Mouse (Mus musculus): Measurements from ENCODE around the gene Chrna1. TPM values are rescaled to one million over a fixed set of nuclear protein-coding genes. Genes with fewer than 3 reads are reported as not detected.

Chrna1 gene
- polyA plus RNA-seq, 1 experiment from 2014 or later: 0.07 TPM

GRCm38 (mm10) chr2:73529356-73530330 lies 50.5 kb downstream of the Chrna1 start, which contains the start of gene Wipf1:
Wipf1 (minus strand) TSS chr2:73529734.
- H3K9ac ChIP-seq (replicated peaks; ENCODE audit: low read depth, low read length): peak within 1 kb of the TSS; percentile 78
- H3K27ac ChIP-seq (ENCODE audit: low read length): peak within 1 kb of the TSS; percentile 79
- H3K4me2 ChIP-seq (replicated peaks; ENCODE audit: low read depth, low read length): peak within 1 kb of the TSS; percentile 83
- H3K9me3 ChIP-seq (ENCODE audit: control insufficient read depth, low read depth, low read length): no peaks in the 10 kb centered on the region
- H3K36me3 ChIP-seq (ENCODE audit: control insufficient read depth, insufficient read depth, low read length): no peaks in the 10 kb centered on the region
- ATAC-seq (ENCODE audit: insufficient number of reproducible peaks, insufficient read depth, low FRiP score, low read depth): peak; percentile 81; the same call in 1 of the 2 replicates
- 2% methylated on average over 63 of the region's 66 CpGs for WGBS
- no peaks in the 10 kb centered on the region for H3K27me3 ChIP-seq (ENCODE audit: control insufficient read depth, insufficient read depth, low read length)
- H3K4me1 ChIP-seq (ENCODE audit: control insufficient read depth, insufficient read depth, low read length): no peaks in the 10 kb centered on the region; the same call in 1 of the 2 replicates
- peak within 1 kb of the TSS; percentile 89 for H3K4me3 ChIP-seq (ENCODE audit: low read depth, low read length)

GRCm38 (mm10) chr2:73528516-73529355 lies 51.4 kb downstream of the Chrna1 start:
- Histone ChIP-seq H3K9me3 (ENCODE audit: control insufficient read depth, low read depth, low read length) (no peaks in the 10 kb centered on the region), H3K36me3 (ENCODE audit: control insufficient read depth, insufficient read depth, low read length) (no peaks in the 10 kb centered on the region), H3K27ac (ENCODE audit: low read length) (peak overlapping the region; percentile 79), H3K4me3 (ENCODE audit: low read depth, low read length) (peak overlapping the region; percentile 89), H3K27me3 (ENCODE audit: control insufficient read depth, insufficient read depth, low read length) (no peaks in the 10 kb centered on the region), H3K4me2 (replicated peaks; ENCODE audit: low read depth, low read length) (peak overlapping the region; percentile 83), H3K4me1 (ENCODE audit: control insufficient read depth, insufficient read depth, low read length) (no peaks in the 10 kb centered on the region; the same call in 1 of the 2 replicates), H3K9ac (replicated peaks; ENCODE audit: low read depth, low read length) (peak overlapping the region; percentile 78)
- 2% methylated on average over 59 of the region's 59 CpGs for WGBS
- peak; percentile 35 for ATAC-seq (ENCODE audit: insufficient number of reproducible peaks, insufficient read depth, low FRiP score, low read depth)

- no peak for ATAC-seq (ENCODE audit: insufficient number of reproducible peaks, insufficient read depth, low FRiP score, low read depth)
- Histone ChIP-seq H3K4me3 (ENCODE audit: low read depth, low read length) (peak overlapping the region; percentile 89; the same call in 1 of the 2 replicates), H3K27me3 (ENCODE audit: control insufficient read depth, insufficient read depth, low read length) (no peaks in the 10 kb centered on the region), H3K4me1 (ENCODE audit: control insufficient read depth, insufficient read depth, low read length) (peaks cover 1% of the 10 kb centered on the region; the same call in 1 of the 2 replicates), H3K9ac (replicated peaks; ENCODE audit: low read depth, low read length) (0 out of 2 replicates have a peak overlapping the region, but pooled peaks have one; percentile 29), H3K9me3 (ENCODE audit: control insufficient read depth, low read depth, low read length) (no peaks in the 10 kb centered on the region), H3K27ac (ENCODE audit: low read length) (no peak overlapping the region), H3K4me2 (replicated peaks; ENCODE audit: low read depth, low read length) (peak overlapping the region; percentile 83), H3K36me3 (ENCODE audit: control insufficient read depth, insufficient read depth, low read length) (no peaks in the 10 kb centered on the region)
- WGBS: 70% methylated on average over 11 of the region's 11 CpGs
These were observed 52.2 kb downstream of the Chrna1 start for GRCm38 (mm10) chr2:73527956-73528355.

DNA sequence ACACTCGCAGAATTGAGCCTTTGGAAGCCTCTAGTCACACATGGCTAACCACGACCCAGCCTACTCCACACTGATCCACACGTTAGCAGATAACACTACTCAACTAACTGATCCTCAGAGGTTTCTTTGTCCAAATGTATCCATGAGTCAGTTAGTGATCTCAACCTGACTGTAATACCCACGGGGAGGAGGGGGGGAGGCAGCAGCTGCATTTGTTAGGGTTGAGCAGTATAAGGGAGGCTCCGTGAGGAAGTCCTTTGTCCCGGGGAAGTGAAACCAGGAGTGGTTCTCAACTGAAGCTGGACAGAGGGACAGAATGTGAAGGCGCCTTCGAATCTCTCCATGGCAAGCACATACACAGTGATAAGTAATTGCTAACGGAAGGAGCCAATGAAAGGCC lies 53.4 kb downstream of the Chrna1 start:
- no peak for ATAC-seq (ENCODE audit: insufficient number of reproducible peaks, insufficient read depth, low FRiP score, low read depth)
- no peak overlapping the region for H3K4me2 ChIP-seq (replicated peaks; ENCODE audit: low read depth, low read length)
- H3K4me1 ChIP-seq (ENCODE audit: control insufficient read depth, insufficient read depth, low read length): peaks cover 12% of the 10 kb centered on the region
- H3K4me3 ChIP-seq (ENCODE audit: low read depth, low read length): no peak overlapping the region
- H3K9ac ChIP-seq (replicated peaks; ENCODE audit: low read depth, low read length): no peak overlapping the region
- no peak overlapping the region for H3K27ac ChIP-seq (ENCODE audit: low read length)
- no peaks in the 10 kb centered on the region for H3K9me3 ChIP-seq (ENCODE audit: control insufficient read depth, low read depth, low read length)
- H3K36me3 ChIP-seq (ENCODE audit: control insufficient read depth, insufficient read depth, low read length): no peaks in the 10 kb centered on the region
- H3K27me3 ChIP-seq (ENCODE audit: control insufficient read depth, insufficient read depth, low read length): no peaks in the 10 kb centered on the region
- WGBS: 71% methylated on average over 9 of the region's 9 CpGs

- Histone ChIP-seq H3K4me2 (replicated peaks; ENCODE audit: low read depth, low read length) (no peak overlapping the region), H3K27ac (ENCODE audit: low read length) (no peak overlapping the region), H3K4me1 (ENCODE audit: control insufficient read depth, insufficient read depth, low read length) (peaks cover 13% of the 10 kb centered on the region), H3K9me3 (ENCODE audit: control insufficient read depth, low read depth, low read length) (no peaks in the 10 kb centered on the region), H3K27me3 (ENCODE audit: control insufficient read depth, insufficient read depth, low read length) (no peaks in the 10 kb centered on the region), H3K4me3 (ENCODE audit: low read depth, low read length) (no peak overlapping the region), H3K36me3 (ENCODE audit: control insufficient read depth, insufficient read depth, low read length) (no peaks in the 10 kb centered on the region), H3K9ac (replicated peaks; ENCODE audit: low read depth, low read length) (no peak overlapping the region)
- no peak for ATAC-seq (ENCODE audit: insufficient number of reproducible peaks, insufficient read depth, low FRiP score, low read depth)
- WGBS: 52% methylated on average over 8 of the region's 8 CpGs
These were observed 57.2 kb downstream of the Chrna1 start for GRCm38 (mm10) chr2:73522891-73523290.

GRCm38 (mm10) chr2:73522336-73522735 lies 57.8 kb downstream of the Chrna1 start:
- peak; percentile 46; the same call in 1 of the 2 replicates for ATAC-seq (ENCODE audit: insufficient number of reproducible peaks, insufficient read depth, low FRiP score, low read depth)
- WGBS: 61% methylated on average over 6 of the region's 6 CpGs

DNA sequence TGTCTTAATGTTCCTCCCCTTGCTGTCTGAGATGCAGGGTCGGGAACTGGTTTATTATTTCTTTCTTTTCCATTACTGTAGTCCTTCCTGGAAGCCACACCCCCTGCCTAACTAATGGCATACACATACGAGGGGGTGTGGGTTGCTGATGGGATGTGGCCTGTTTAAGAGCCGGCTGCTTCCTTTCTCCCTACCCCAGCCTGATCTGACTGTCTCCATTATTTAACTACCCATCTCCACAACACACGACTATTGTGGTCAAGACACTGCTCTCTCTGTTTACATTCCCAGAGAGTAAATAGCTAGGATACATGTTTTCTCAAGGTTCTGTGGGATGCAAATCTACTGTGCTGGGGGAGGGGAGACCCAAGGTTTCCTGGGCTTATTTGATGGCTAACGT lies 58.4 kb downstream of the Chrna1 start:
- 0 out of 2 replicates have a peak overlapping the region, but pooled peaks have one; percentile 8 for H3K4me2 ChIP-seq (replicated peaks; ENCODE audit: low read depth, low read length)
- H3K27me3 ChIP-seq (ENCODE audit: control insufficient read depth, insufficient read depth, low read length): no peaks in the 10 kb centered on the region
- H3K4me1 ChIP-seq (ENCODE audit: control insufficient read depth, insufficient read depth, low read length): peaks cover 13% of the 10 kb centered on the region
- no peak for ATAC-seq (ENCODE audit: insufficient number of reproducible peaks, insufficient read depth, low FRiP score, low read depth)
- no peak overlapping the region for H3K27ac ChIP-seq (ENCODE audit: low read length)
- H3K9ac ChIP-seq (replicated peaks; ENCODE audit: low read depth, low read length): no peak overlapping the region
- no peaks in the 10 kb centered on the region for H3K9me3 ChIP-seq (ENCODE audit: control insufficient read depth, low read depth, low read length)
- no peak overlapping the region for H3K4me3 ChIP-seq (ENCODE audit: low read depth, low read length)
- H3K36me3 ChIP-seq (ENCODE audit: control insufficient read depth, insufficient read depth, low read length): no peaks in the 10 kb centered on the region
- WGBS: 8% methylated on average over 5 of the region's 5 CpGs

More at GRCm38 (mm10) chr2:73522336-73522735, 57.8 kb downstream of the Chrna1 start:
- H3K4me1 ChIP-seq (ENCODE audit: control insufficient read depth, insufficient read depth, low read length): peaks cover 13% of the 10 kb centered on the region
- H3K4me3 ChIP-seq (ENCODE audit: low read depth, low read length): no peak overlapping the region
- H3K27me3 ChIP-seq (ENCODE audit: control insufficient read depth, insufficient read depth, low read length): no peaks in the 10 kb centered on the region
- H3K27ac ChIP-seq (ENCODE audit: low read length): no peak overlapping the region
- H3K9me3 ChIP-seq (ENCODE audit: control insufficient read depth, low read depth, low read length): no peaks in the 10 kb centered on the region
- H3K36me3 ChIP-seq (ENCODE audit: control insufficient read depth, insufficient read depth, low read length): no peaks in the 10 kb centered on the region
- no peak overlapping the region for H3K4me2 ChIP-seq (replicated peaks; ENCODE audit: low read depth, low read length)
- H3K9ac ChIP-seq (replicated peaks; ENCODE audit: low read depth, low read length): no peak overlapping the region

GRCm38 (mm10) chr2:73518966-73519365 lies 61.2 kb downstream of the Chrna1 start:
- no peaks in the 10 kb centered on the region for H3K9me3 ChIP-seq (ENCODE audit: control insufficient read depth, low read depth, low read length)
- H3K4me3 ChIP-seq (ENCODE audit: low read depth, low read length): no peak overlapping the region
- ATAC-seq (ENCODE audit: insufficient number of reproducible peaks, insufficient read depth, low FRiP score, low read depth): no peak
- no peak overlapping the region for H3K9ac ChIP-seq (replicated peaks; ENCODE audit: low read depth, low read length)
- no peak overlapping the region for H3K4me2 ChIP-seq (replicated peaks; ENCODE audit: low read depth, low read length)
- no peak overlapping the region for H3K27ac ChIP-seq (ENCODE audit: low read length)
- H3K27me3 ChIP-seq (ENCODE audit: control insufficient read depth, insufficient read depth, low read length): no peaks in the 10 kb centered on the region
- peaks cover 13% of the 10 kb centered on the region for H3K4me1 ChIP-seq (ENCODE audit: control insufficient read depth, insufficient read depth, low read length)
- 78% methylated on average over 5 of the region's 5 CpGs for WGBS
- no peaks in the 10 kb centered on the region for H3K36me3 ChIP-seq (ENCODE audit: control insufficient read depth, insufficient read depth, low read length)

All from stomach, embryonic 14.5 days (tissue).